Mouse (Mus musculus): ENCODE data around the gene Hdac4.

Gene Hdac4

GRCm38 (mm10) chr1:92178021-92178895 is 17.2 kb downstream of the Hdac4 start:
- DNase-seq: peak; percentile 66 to 73

- DNase-seq: no peak
These were observed 17.9 kb downstream of the Hdac4 start for GRCm38 (mm10) chr1:92177599-92177998.

GRCm38 (mm10) chr1:92177196-92177595 is 18.3 kb downstream of the Hdac4 start:
- DNase-seq: no peak

- DNase-seq: no peak
These were observed 20.2 kb downstream of the Hdac4 start for GRCm38 (mm10) chr1:92175266-92175665.

- DNase-seq: no peak
These were observed 20.6 kb downstream of the Hdac4 start for GRCm38 (mm10) chr1:92174898-92175255.

GRCm38 (mm10) chr1:92174251-92174897 is 21.1 kb downstream of the Hdac4 start:
- DNase-seq: no peak

- DNase-seq: no peak
These were observed 24.8 kb downstream of the Hdac4 start for GRCm38 (mm10) chr1:92170616-92171235.

- no peak for DNase-seq
These were observed 25.8 kb downstream of the Hdac4 start for GRCm38 (mm10) chr1:92169776-92170055.

- DNase-seq: no peak
These were observed 26.4 kb downstream of the Hdac4 start for GRCm38 (mm10) chr1:92168900-92169775.

- no peak for DNase-seq
These were observed 31.6 kb downstream of the Hdac4 start for GRCm38 (mm10) chr1:92163932-92164331.

- no peak for DNase-seq
These were observed 35.7 kb downstream of the Hdac4 start for GRCm38 (mm10) chr1:92159804-92160203.

GRCm38 (mm10) chr1:92150201-92150600 is 45.3 kb downstream of the Hdac4 start:
- DNase-seq: no peak

- no peak for DNase-seq
These were observed 47.0 kb downstream of the Hdac4 start for GRCm38 (mm10) chr1:92148527-92148926.

- DNase-seq: no peak
These were observed 50.5 kb downstream of the Hdac4 start for GRCm38 (mm10) chr1:92144868-92145534.

- DNase-seq: no peak
These were observed 52.1 kb downstream of the Hdac4 start for GRCm38 (mm10) chr1:92143331-92143895.

- no peak for DNase-seq
These were observed 52.7 kb downstream of the Hdac4 start for GRCm38 (mm10) chr1:92142793-92143192.

GRCm38 (mm10) chr1:92139001-92139400 is 56.5 kb downstream of the Hdac4 start:
- DNase-seq: no peak

GRCm38 (mm10) chr1:92137136-92137848 is 58.2 kb downstream of the Hdac4 start:
- DNase-seq: no peak

- DNase-seq: no peak
These were observed 59.1 kb downstream of the Hdac4 start for GRCm38 (mm10) chr1:92136362-92136761.

- DNase-seq: no peak
These were observed 63.3 kb downstream of the Hdac4 start for GRCm38 (mm10) chr1:92132181-92132580.

GRCm38 (mm10) chr1:92130470-92131100 is 64.9 kb downstream of the Hdac4 start:
- DNase-seq: peak; percentile 20 to 41

Data from thymus, postnatal 36 days (tissue).